Mouse (Mus musculus) embryonic stem cell, embryonic (primary cell): ENCODE measurements around the gene Ucp3.

Experiments used
- CTCF ChIA-PET, 4 experiments: fragments of 300-600 bp in 2 of 4; fragments of 350-600 bp in 2 of 4; sonication (Branson Sonifier 250); formaldehyde crosslinking; loops; one replicate each; lab custom pipeline; 2022; ENCODE audit warnings: inconsistent platforms in 2 of 4; lab: Charles Lee
- POLR2A ChIA-PET, 4 experiments: fragments of 300-600 bp in 2 of 4; fragments of 350-600 bp in 2 of 4; sonication (Branson Sonifier 250); formaldehyde crosslinking; loops; one replicate each; lab custom pipeline; 2022; ENCODE audit warnings: antibody characterized with exemption in 4 of 4, inconsistent platforms in 1 of 4; lab: Charles Lee

The Ucp3 gene

GRCm38 (mm10) chr7:100493117-100493483 is 20.3 kb downstream of the Ucp3 start, which contains the start of gene Ucp2:
Gene Ucp2 (plus strand): TSS chr7:100493337.
- CTCF ChIA-PET, result interaction anchor here in 2 of 4 experiments (0.6 to 2.0 kb wide), 3 partner anchors 11 to 66 kb away, joined by 3 to 8 read pairs (median 3); no protein-coding TSS in a partner anchor
- POLR2A ChIA-PET, result interaction anchor here in 3 of 4 experiments (0.5 to 21.9 kb wide), 34 partner anchors 9 to 1685 kb away, joined by 3 to 704 read pairs (median 8); partner anchors contain the start of genes Ucp3 (in 2 of the 3), Coa4 (in 1 of the 3), Dnajb13 (in 1 of the 3) and Fam168a (in 1 of the 3)

GRCm38 (mm10) chr7:100493484-100494414 is 21.0 kb downstream of the Ucp3 start:
- POLR2A ChIA-PET, result interaction anchor here (0.5 to 21.9 kb wide), 54 partner anchors 9 to 1686 kb away, joined by 3 to 704 read pairs (median 6); partner anchors contain the start of genes Coa4 (in 2 of the 4), Lipt2 (in 2 of the 4), Pgm2l1 (in 2 of the 4) and Ucp3 (in 2 of the 4)

DNA sequence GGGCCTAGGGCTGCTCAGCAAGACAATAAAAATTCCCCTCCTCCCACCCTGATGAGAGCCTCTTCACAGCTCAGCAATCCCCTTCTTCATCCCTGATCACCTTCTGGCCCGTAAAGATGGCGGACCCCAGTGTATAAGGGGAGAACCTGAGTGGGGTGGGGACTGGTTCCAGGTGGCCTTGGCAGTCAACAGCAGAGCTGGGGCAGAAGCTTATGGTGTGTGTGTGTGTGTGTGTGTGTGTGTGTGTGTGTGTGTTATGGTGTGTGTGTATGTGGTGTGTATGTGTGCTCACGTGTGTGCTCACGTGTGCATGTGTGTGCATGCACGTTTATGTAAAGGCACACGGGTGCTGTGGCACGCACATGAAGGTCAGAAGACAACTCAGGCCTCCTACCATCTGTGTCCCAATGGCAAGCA is 21.6 kb downstream of the Ucp3 start:
- POLR2A ChIA-PET, result interaction anchor here (0.6 to 21.9 kb wide), 59 partner anchors 8 to 1227 kb away, joined by 3 to 704 read pairs (median 4); partner anchors contain the start of genes Coa4 (in 2 of the 4), Dnajb13 (in 2 of the 4), Fam168a (in 2 of the 4) and Lipt2 (in 2 of the 4)
- CTCF ChIA-PET, result interaction anchor here in 2 of 4 experiments (0.6 to 1.9 kb wide), 3 partner anchors 22 to 169 kb away, joined by 3 to 9 read pairs (median 7); no protein-coding TSS in a partner anchor

More at GRCm38 (mm10) chr7:100493484-100494414, 21.0 kb downstream of the Ucp3 start:
- CTCF ChIA-PET, result interaction anchor here in 2 of 4 experiments (0.6 to 2.0 kb wide), 4 partner anchors 10 to 27 kb away, joined by 3 to 9 read pairs (median 6); no protein-coding TSS in a partner anchor

DNA sequence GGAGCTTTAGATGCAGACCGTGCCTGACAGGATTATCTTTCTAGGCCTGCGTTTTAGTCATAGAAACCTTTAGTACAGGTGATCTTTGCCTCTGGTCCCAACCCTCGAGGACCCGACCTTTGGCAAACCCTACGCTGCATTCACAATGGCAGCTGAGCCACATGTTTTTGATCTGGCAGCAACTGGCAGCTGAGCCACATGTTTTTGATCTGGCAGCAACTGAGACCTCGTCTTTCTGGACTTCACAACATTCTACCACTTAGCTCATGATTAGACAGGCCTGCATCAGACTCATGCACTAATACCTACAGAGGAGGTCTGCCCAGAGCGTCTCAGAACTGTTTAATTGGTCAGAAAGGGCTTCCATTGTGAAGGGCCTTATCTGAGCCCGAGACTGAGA is 22.3 kb downstream of the Ucp3 start:
- ChIA-PET CTCF (interaction anchor here in 3 of 4 experiments (0.7 to 1.9 kb wide), 8 partner anchors 11 to 1340 kb away, joined by 3 to 9 read pairs (median 6); no protein-coding TSS in a partner anchor), POLR2A (interaction anchor here (0.6 to 21.9 kb wide), 76 partner anchors 9 to 1228 kb away, joined by 3 to 704 read pairs (median 4); partner anchors contain the start of genes C2cd3 (in 2 of the 4), Coa4 (in 2 of the 4), Dnajb13 (in 2 of the 4) and Fam168a (in 2 of the 4))

- POLR2A ChIA-PET, result interaction anchor here (0.6 to 21.9 kb wide), 77 partner anchors 8 to 1015 kb away, joined by 3 to 704 read pairs (median 4); partner anchors contain the start of genes C2cd3 (in 2 of the 4), Coa4 (in 2 of the 4), Dnajb13 (in 2 of the 4) and Fam168a (in 2 of the 4)
- CTCF ChIA-PET, result interaction anchor here (0.6 to 1.9 kb wide), 11 partner anchors 10 to 367 kb away, joined by 3 to 9 read pairs (median 4); partner anchors contain the start of gene Relt (in 1 of the 4)
These were observed 22.9 kb downstream of the Ucp3 start for GRCm38 (mm10) chr7:100495581-100496251.

GRCm38 (mm10) chr7:100496371-100496770 is 23.6 kb downstream of the Ucp3 start:
- CTCF ChIA-PET, result interaction anchor here in 2 of 4 experiments (0.7 to 1.6 kb wide), 4 partner anchors 9 to 367 kb away, joined by 3 to 6 read pairs (median 4); partner anchors contain the start of gene Relt (in 1 of the 2)

GRCm38 (mm10) chr7:100496791-100497190 is 24.0 kb downstream of the Ucp3 start:
- ChIA-PET CTCF (interaction anchor here in 1 of 4 experiments (1.2 kb wide), 1 partner anchor 366 kb away, joined by 4 read pairs; the partner anchor contains the start of gene Relt), POLR2A (interaction anchor here in 3 of 4 experiments (0.8 to 21.9 kb wide), 24 partner anchors 8 to 209 kb away, joined by 3 to 704 read pairs (median 5); partner anchors contain the start of genes Coa4 (in 2 of the 3), Dnajb13 (in 2 of the 3) and Rab6a (in 1 of the 3))

More at GRCm38 (mm10) chr7:100496371-100496770, 23.6 kb downstream of the Ucp3 start:
- POLR2A ChIA-PET, result interaction anchor here in 3 of 4 experiments (0.8 to 21.9 kb wide), 34 partner anchors 9 to 1015 kb away, joined by 3 to 704 read pairs (median 5); partner anchors contain the start of genes Coa4 (in 2 of the 3), C2cd3 (in 1 of the 3), Dnajb13 (in 1 of the 3) and Lipt2 (in 1 of the 3)

DNA sequence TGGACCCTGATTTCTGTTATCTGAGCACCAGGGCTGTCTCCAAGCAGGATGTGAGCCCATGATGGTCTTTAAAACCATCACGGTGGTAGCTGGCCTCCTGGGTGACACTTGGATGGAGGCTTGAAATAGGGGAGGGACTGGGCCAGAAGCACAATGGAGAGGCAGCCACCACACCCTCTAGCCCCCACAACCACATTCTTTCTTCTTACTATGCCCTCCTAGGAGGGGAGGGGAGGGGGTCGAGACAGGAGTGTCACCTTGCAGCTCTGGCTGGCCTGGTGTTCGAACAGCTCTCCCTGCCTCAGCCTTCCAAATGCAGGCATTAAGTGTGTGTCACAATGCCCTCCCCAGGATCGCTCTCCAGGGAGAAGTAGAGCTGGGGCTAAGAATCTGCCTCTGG is 24.6 kb downstream of the Ucp3 start:
- CTCF ChIA-PET, result interaction anchor here in 1 of 4 experiments (0.9 kb wide), 1 partner anchor 24 kb away, joined by 4 read pairs; no protein-coding TSS in a partner anchor
- POLR2A ChIA-PET, result interaction anchor here in 3 of 4 experiments (0.8 to 21.9 kb wide), 17 partner anchors 8 to 209 kb away, joined by 3 to 704 read pairs (median 6); partner anchors contain the start of genes Coa4 (in 2 of the 3), Dnajb13 (in 2 of the 3) and Rab6a (in 1 of the 3)

DNA sequence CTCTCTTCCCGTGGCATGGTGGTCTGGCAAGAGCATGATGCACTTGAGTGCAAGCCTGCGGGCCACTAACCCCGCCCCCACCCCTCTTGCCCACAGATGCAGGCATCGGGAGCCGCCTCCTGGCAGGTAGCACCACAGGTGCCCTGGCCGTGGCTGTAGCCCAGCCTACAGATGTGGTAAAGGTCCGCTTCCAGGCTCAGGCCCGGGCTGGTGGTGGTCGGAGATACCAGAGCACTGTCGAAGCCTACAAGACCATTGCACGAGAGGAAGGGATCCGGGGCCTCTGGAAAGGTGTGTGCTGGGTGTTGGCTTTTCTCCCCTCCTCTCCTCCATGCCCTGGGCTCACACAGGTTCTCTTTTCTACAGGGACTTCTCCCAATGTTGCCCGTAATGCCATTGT is 25.2 kb downstream of the Ucp3 start:
- ChIA-PET CTCF (interaction anchor here in 1 of 4 experiments (0.9 kb wide), 1 partner anchor 23 kb away, joined by 4 read pairs; no protein-coding TSS in a partner anchor), POLR2A (interaction anchor here in 2 of 4 experiments (1.0 to 21.9 kb wide), 11 partner anchors 7 to 187 kb away, joined by 3 to 704 read pairs (median 3); partner anchors contain the start of genes Coa4 (in 2 of the 2) and Dnajb13 (in 2 of the 2))

DNA sequence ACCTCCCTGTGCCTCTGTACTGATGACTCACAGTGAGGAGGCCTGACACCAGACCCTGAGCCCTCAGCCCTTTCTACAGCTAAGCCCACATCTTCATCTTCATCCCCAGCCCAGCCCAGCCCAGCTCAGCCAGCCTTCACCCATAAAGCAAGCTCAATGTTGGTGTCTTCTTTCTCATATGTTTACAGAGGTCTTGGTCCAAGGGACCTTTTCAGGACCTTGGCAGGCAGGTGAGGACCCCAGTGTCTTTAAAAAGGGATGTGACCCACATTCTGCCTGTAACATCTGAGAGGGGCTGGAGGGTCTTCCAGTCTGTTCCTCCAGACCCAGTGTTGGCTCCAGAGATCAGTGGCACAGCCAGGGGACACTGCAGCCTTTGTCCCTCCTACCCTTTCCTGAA is 26.7 kb downstream of the Ucp3 start:
- ChIA-PET POLR2A (interaction anchor here in 3 of 4 experiments (0.5 to 47.4 kb wide), 7 partner anchors 1 to 184 kb away, joined by 3 to 704 read pairs (median 4); partner anchors contain the start of genes Coa4 (in 1 of the 3), Dnajb13 (in 1 of the 3), Ucp2 (in 1 of the 3) and Ucp3 (in 1 of the 3)), CTCF (no interaction called here)

DNA sequence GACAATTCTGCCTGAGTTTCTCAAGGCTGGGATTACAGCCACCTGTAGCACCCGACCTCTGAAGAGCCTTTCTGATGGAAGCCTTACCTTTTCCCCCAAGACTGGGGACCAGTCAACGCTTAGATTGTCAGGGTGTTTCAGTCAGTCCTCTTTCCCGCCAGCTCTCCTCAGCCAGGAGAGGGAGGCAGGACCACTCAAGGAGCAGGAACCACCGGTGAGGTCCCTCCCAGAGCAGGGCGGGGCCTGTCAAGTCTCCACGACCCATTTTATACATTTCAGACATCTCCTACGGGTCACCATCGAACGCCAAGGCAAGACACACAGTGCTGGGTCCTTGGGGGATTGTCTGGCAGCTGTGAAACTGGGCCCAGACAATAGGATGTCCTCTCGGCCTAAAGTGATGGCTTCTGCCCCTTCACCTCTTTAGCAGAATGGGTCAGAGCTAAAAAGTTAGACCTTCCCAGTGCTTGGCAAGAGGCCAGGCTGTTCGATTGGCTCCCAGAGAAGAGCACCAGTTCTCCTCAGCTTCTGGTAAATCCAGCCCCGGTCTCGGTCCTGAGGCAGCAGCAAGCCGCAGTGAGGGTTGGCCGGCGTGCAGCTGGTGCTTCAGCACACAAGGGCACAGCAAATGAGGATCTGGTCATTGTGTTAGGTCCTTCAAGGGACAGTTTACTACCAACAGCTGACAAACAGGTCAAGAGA is 27.6 kb downstream of the Ucp3 start:
- POLR2A ChIA-PET, result interaction anchor here in 3 of 4 experiments (0.7 to 47.4 kb wide), 16 partner anchors 2 to 363 kb away, joined by 3 to 704 read pairs (median 4); partner anchors contain the start of genes Ucp2 (in 2 of the 3), Coa4 (in 1 of the 3), Dnajb13 (in 1 of the 3) and Fam168a (in 1 of the 3)
- CTCF ChIA-PET, result interaction anchor here in 1 of 4 experiments (1.8 kb wide), 1 partner anchor 20 kb away, joined by 5 read pairs; no protein-coding TSS in a partner anchor

- POLR2A ChIA-PET, result interaction anchor here in 3 of 4 experiments (0.7 to 47.4 kb wide), 24 partner anchors 3 to 362 kb away, joined by 3 to 704 read pairs (median 5); partner anchors contain the start of genes Ucp2 (in 3 of the 3), Coa4 (in 2 of the 3), Ucp3 (in 2 of the 3) and Dnajb13 (in 1 of the 3)
- CTCF ChIA-PET, result interaction anchor here in 2 of 4 experiments (1.8 to 5.7 kb wide), 3 partner anchors 19 kb away, joined by 5 to 29 read pairs (median 15); no protein-coding TSS in a partner anchor
These were observed 28.4 kb downstream of the Ucp3 start for GRCm38 (mm10) chr7:100501027-100501843.

DNA sequence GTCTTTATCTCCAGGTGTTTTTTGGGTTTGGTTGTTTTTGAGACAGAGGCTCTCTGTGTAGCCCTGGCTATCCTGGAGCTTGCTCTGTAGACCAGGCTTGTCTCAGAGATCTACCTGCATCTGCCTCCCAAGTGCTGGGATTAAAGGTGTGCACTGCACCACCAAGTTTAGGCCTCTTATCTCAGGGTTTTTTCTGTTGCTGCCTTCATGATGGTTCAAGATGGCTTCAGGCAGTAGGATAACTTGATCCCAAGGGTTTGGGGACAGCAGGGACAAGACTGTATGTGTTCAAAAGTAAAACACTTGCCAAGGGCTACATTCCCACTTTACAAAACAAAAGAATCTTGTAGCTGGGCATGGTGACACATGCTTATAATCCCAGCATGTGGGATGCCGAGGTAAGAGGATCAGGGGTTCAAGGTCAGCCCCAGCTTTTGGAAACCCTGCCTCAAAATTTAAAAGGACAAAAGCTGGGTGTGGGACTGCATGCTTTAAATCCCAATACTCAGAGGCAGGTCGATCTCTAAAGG is 29.1 kb downstream of the Ucp3 start:
- ChIA-PET CTCF (interaction anchor here in 2 of 4 experiments (4.3 to 5.7 kb wide), 2 partner anchors 18 to 19 kb away, joined by 15 to 29 read pairs; no protein-coding TSS in a partner anchor), POLR2A (interaction anchor here (0.7 to 47.4 kb wide), 26 partner anchors 4 to 172 kb away, joined by 3 to 704 read pairs (median 4); partner anchors contain the start of genes Ucp2 (in 3 of the 4), Coa4 (in 2 of the 4), Dnajb13 (in 1 of the 4) and Ucp3 (in 1 of the 4))
